Mouse (Mus musculus) fibroblast of lung, adult 2 months (primary cell): ENCODE measurements around the gene Usp45.
"Not testable (repeated sequence)": the region's sequence is repeated elsewhere in the genome, so short reads cannot be mapped to it uniquely, and the experiment has no call there.

Experiments used
- DNase-seq: peaks from one replicate; pipeline ENCODE4 v3.0.0-alpha.2; 2011; ENCODE audit warnings: low read depth

The Usp45 gene

GRCm38 (mm10) chr4:21766863-21767304 is at the start of gene Usp45, which contains the start of gene Tstd3:
Gene Usp45 (plus strand): TSS chr4:21767156.
Gene Tstd3 (minus strand): TSS chr4:21767212.
- peak; percentile 61 for DNase-seq

- no peak for DNase-seq
Observed at GRCm38 (mm10) chr4:21722752-21723334, 44.1 kb upstream of the Usp45 start.

- peak; percentile 26 for DNase-seq
Observed at GRCm38 (mm10) chr4:21726912-21727614, 39.9 kb upstream of the Usp45 start.

- peak; percentile 82 for DNase-seq
Observed at GRCm38 (mm10) chr4:21727615-21728165, 39.3 kb upstream of the Usp45 start, which contains the start of gene Ccnc. Gene Ccnc (plus strand): TSS chr4:21727701.

GRCm38 (mm10) chr4:21739169-21739568 is 27.8 kb upstream of the Usp45 start:
- DNase-seq = no peak

- DNase-seq = not testable (repeated sequence)
Observed at GRCm38 (mm10) chr4:21744142-21744541, 22.8 kb upstream of the Usp45 start.

- no peak for DNase-seq
Observed at GRCm38 (mm10) chr4:21745723-21746122, 21.2 kb upstream of the Usp45 start.

GRCm38 (mm10) chr4:21755123-21755789 is 11.7 kb upstream of the Usp45 start:
- DNase-seq = no peak

- no peak for DNase-seq
Observed at GRCm38 (mm10) chr4:21758860-21759259, 8.1 kb upstream of the Usp45 start.

GRCm38 (mm10) chr4:21761416-21762160 is 5.4 kb upstream of the Usp45 start:
- DNase-seq = no peak

- no peak for DNase-seq
Observed at GRCm38 (mm10) chr4:21763827-21764226, 3.1 kb upstream of the Usp45 start.

GRCm38 (mm10) chr4:21766171-21766862 is 639 bp upstream of the Usp45 start:
- no peak for DNase-seq

GRCm38 (mm10) chr4:21771064-21771463 is 4.1 kb downstream of the Usp45 start:
- no peak for DNase-seq

GRCm38 (mm10) chr4:21772306-21772705 is 5.3 kb downstream of the Usp45 start:
- no peak for DNase-seq

GRCm38 (mm10) chr4:21776091-21776945 is 9.4 kb downstream of the Usp45 start:
- DNase-seq = peak; percentile 62

- no peak for DNase-seq
Observed at GRCm38 (mm10) chr4:21776946-21777265, 9.9 kb downstream of the Usp45 start.

GRCm38 (mm10) chr4:21780816-21781726 is 14.1 kb downstream of the Usp45 start:
- no peak for DNase-seq

GRCm38 (mm10) chr4:21786268-21786667 is 19.3 kb downstream of the Usp45 start:
- DNase-seq = no peak

- no peak for DNase-seq
Observed at GRCm38 (mm10) chr4:21788903-21789302, 21.9 kb downstream of the Usp45 start.
